Mouse (Mus musculus) heart, postnatal 0 days (tissue): ENCODE data around the gene Tert. TPM values are rescaled to one million over a fixed set of nuclear protein-coding genes. Genes with fewer than 3 reads are reported as not detected.

ENCODE experiments used
- ATAC-seq: fragments of 200-750 bp; cut with Nextera tagmentation; 2 replicates; pipeline ENCODE4 v1.8.0; 2017; ENCODE audit warnings: low read depth, moderate number of reproducible peaks, moderate library complexity; ENCODE audit not compliant: insufficient read depth
- DNase-seq: peaks from one replicate; pipeline ENCODE4 v3.0.0-alpha.2; 2016; ENCODE audit warnings: low spot score
- H3K27ac ChIP-seq: fragments of 300-500 bp; sonication (generic); 2 replicates; pipeline ENCODE4 v1.5.1; 2014; ENCODE audit warnings: low read depth, mild to moderate bottlenecking
- H3K27me3 ChIP-seq: fragments of 300-500 bp; sonication (generic); 2 replicates; pipeline ENCODE4 v1.6.1; 2014; ENCODE audit warnings: low read length, mixed read lengths; ENCODE audit not compliant: control insufficient read depth, insufficient read depth
- H3K36me3 ChIP-seq: fragments of 300-500 bp; sonication (generic); replicated peaks from 2 replicates; pipeline ENCODE4 v1.6.1; 2014; ENCODE audit warnings: low read length, mixed read lengths; ENCODE audit not compliant: control insufficient read depth, insufficient read depth
- H3K4me1 ChIP-seq: fragments of 300-500 bp; sonication (generic); 2 replicates; pipeline ENCODE4 v1.6.1; 2014; ENCODE audit warnings: antibody characterized with exemption; ENCODE audit not compliant: control insufficient read depth, insufficient read depth
- H3K4me2 ChIP-seq: fragments of 300-500 bp; sonication (generic); 2 replicates; pipeline ENCODE4 v1.6.1; 2014; ENCODE audit warnings: low read depth, mild to moderate bottlenecking, low read length, moderate library complexity
- H3K4me3 ChIP-seq: fragments of 300-500 bp; sonication (generic); 2 replicates; pipeline ENCODE4 v1.5.1; 2014; ENCODE audit warnings: low read depth, low read length
- H3K9ac ChIP-seq: fragments of 300-500 bp; sonication (generic); replicated peaks from 2 replicates; pipeline ENCODE4 v1.6.1; 2014; ENCODE audit warnings: low read depth, low read length, mixed read lengths
- H3K9me3 ChIP-seq: fragments of 300-500 bp; sonication (generic); replicated peaks from 2 replicates; pipeline ENCODE4 v1.6.1; 2016; ENCODE audit warnings: low read length; ENCODE audit not compliant: control insufficient read depth
- CTCF ChIP-seq: IDR thresholded peaks from 2 replicates; pipeline ENCODE4 v1.5.1; 2016; ENCODE audit warnings: antibody characterized with exemption, control low read depth, low read depth
- EP300 ChIP-seq: IDR thresholded peaks from 2 replicates; pipeline ENCODE4 v1.6.1; 2016; ENCODE audit warnings: antibody characterized with exemption, low read depth
- WGBS: fragments of 180-500 bp; shearing (Covaris S2); extraction: QIAGEN DNeasy Blood & Tissue Kit; methylation state at CpG from one replicate; pipeline ENCODE4 v1.1.7; 2014; 5-methylcytosine and 5-hydroxymethylcytosine counted together
- polyA plus RNA-seq: library from polyadenylated mRNA; unstranded; fragments of >200 nt; fragmentation: Nextera tagmentation; extraction: Ambion mirVana; gene quantifications from 2 replicates; pipeline ENCODE4 v1.2.1, GENCODE M21; 2015
- total RNA-seq: library from RNA; depleted of rRNA; stranded (reverse); fragments of >200 nt; gene quantifications from 2 replicates; pipeline ENCODE4 v1.2.3, GENCODE M21; 2014; ENCODE audit warnings: low replicate concordance

Tert gene
- total and polyA plus RNA-seq, 2 experiments from 2014 or later: 0.48 to 3.5 TPM

GRCm38 (mm10) chr13:73646397-73647087 lies 19.8 kb downstream of the Tert start:
- TF ChIP-seq EP300: no peak
- peak; percentile 89 for TF ChIP-seq CTCF
- Histone ChIP-seq H3K4me3 (no peak overlapping the region), H3K27me3 (no peaks in the 10 kb centered on the region), H3K9ac (no peak overlapping the region), H3K27ac (no peak overlapping the region), H3K36me3 (no peaks in the 10 kb centered on the region), H3K9me3 (no peaks in the 10 kb centered on the region), H3K4me1 (no peaks in the 10 kb centered on the region), H3K4me2 (no peak overlapping the region)
- peak; percentile 63; the same call in 1 of the 2 replicates for ATAC-seq
- WGBS: 44% methylated on average over 6 of the region's 6 CpGs
- peak; percentile 50 for DNase-seq

- TF ChIP-seq EP300 (no peak), CTCF (no peak)
- Histone ChIP-seq H3K9ac (no peak overlapping the region), H3K27ac (no peak overlapping the region), H3K36me3 (no peaks in the 10 kb centered on the region), H3K27me3 (peaks cover 3% of the 10 kb centered on the region; the same call in 1 of the 2 replicates), H3K9me3 (no peaks in the 10 kb centered on the region), H3K4me3 (no peak overlapping the region), H3K4me1 (no peaks in the 10 kb centered on the region), H3K4me2 (no peak overlapping the region)
- 76% methylated on average over 3 of the region's 3 CpGs for WGBS
- no peak for DNase-seq
- ATAC-seq: no peak
These were observed 26.6 kb downstream of the Tert start for GRCm38 (mm10) chr13:73653266-73653665.

- H3K9me3 ChIP-seq: no peaks in the 10 kb centered on the region
- H3K27ac ChIP-seq: no peak overlapping the region
- H3K4me1 ChIP-seq: no peaks in the 10 kb centered on the region
- no peak for DNase-seq
- H3K4me3 ChIP-seq: no peak overlapping the region
- peaks cover 3% of the 10 kb centered on the region; the same call in 1 of the 2 replicates for H3K27me3 ChIP-seq
- no peaks in the 10 kb centered on the region for H3K36me3 ChIP-seq
- no peak overlapping the region for H3K4me2 ChIP-seq
- H3K9ac ChIP-seq: no peak overlapping the region
- TF ChIP-seq CTCF (no peak), EP300 (no peak)
- WGBS: 64% methylated on average over 3 of the region's 3 CpGs
- ATAC-seq: no peak
These were observed 28.3 kb downstream of the Tert start for GRCm38 (mm10) chr13:73654976-73655375.

- no peaks in the 10 kb centered on the region for H3K9me3 ChIP-seq
- H3K4me2 ChIP-seq: no peak overlapping the region
- no peak overlapping the region for H3K9ac ChIP-seq
- H3K27me3 ChIP-seq: peaks cover 3% of the 10 kb centered on the region; the same call in 1 of the 2 replicates
- H3K4me1 ChIP-seq: no peaks in the 10 kb centered on the region
- no peak for TF ChIP-seq CTCF
- TF ChIP-seq EP300: no peak
- ATAC-seq: no peak
- no peak overlapping the region for H3K27ac ChIP-seq
- H3K36me3 ChIP-seq: no peaks in the 10 kb centered on the region
- no peak overlapping the region for H3K4me3 ChIP-seq
- no peak for DNase-seq
- 41% methylated on average over 2 of the region's 2 CpGs for WGBS
These were observed 32.2 kb downstream of the Tert start for GRCm38 (mm10) chr13:73658953-73659352.

GRCm38 (mm10) chr13:73660163-73660695 lies 33.5 kb downstream of the Tert start:
- no peaks in the 10 kb centered on the region for H3K9me3 ChIP-seq
- H3K27me3 ChIP-seq: peaks cover 3% of the 10 kb centered on the region; the same call in 1 of the 2 replicates
- H3K27ac ChIP-seq: no peak overlapping the region
- WGBS: 85% methylated on average over 2 of the region's 2 CpGs
- H3K4me3 ChIP-seq: no peak overlapping the region
- H3K4me1 ChIP-seq: no peaks in the 10 kb centered on the region
- ATAC-seq (no peak), DNase-seq (no peak)
- H3K4me2 ChIP-seq: no peak overlapping the region
- no peak overlapping the region for H3K9ac ChIP-seq
- H3K36me3 ChIP-seq: no peaks in the 10 kb centered on the region
- TF ChIP-seq EP300 (no peak), CTCF (no peak)

GRCm38 (mm10) chr13:73675161-73675560 lies 48.5 kb downstream of the Tert start:
- TF ChIP-seq CTCF (no peak), EP300 (no peak)
- H3K36me3 ChIP-seq: no peaks in the 10 kb centered on the region
- ATAC-seq (no peak), DNase-seq (no peak)
- 83% methylated on average over 7 of the region's 7 CpGs for WGBS
- H3K4me3 ChIP-seq: no peak overlapping the region
- no peak overlapping the region for H3K27ac ChIP-seq
- H3K4me2 ChIP-seq: no peak overlapping the region
- no peaks in the 10 kb centered on the region for H3K4me1 ChIP-seq
- H3K27me3 ChIP-seq: no peaks in the 10 kb centered on the region
- H3K9ac ChIP-seq: no peak overlapping the region
- H3K9me3 ChIP-seq: no peaks in the 10 kb centered on the region
